14 mouse cellular contexts compared by ENCODE assay signal in genomic region chr7:29959004-29959403, GRCm38 (mm10).
"Had no signal": no experiment of that assay in that cellular context is flagged by ENCODE, and none has a peak within 500 bp of the region (broad histone marks: within the 10 kb centered on the region; RNA-seq: fewer than 3 reads in every experiment).

No protein-coding gene starts in this region.

- H3K36me3 ChIP-seq: intestine, embryonic 15.5 days; limb, embryonic 10.5 days; liver, embryonic 12.5 days; lung, embryonic 15.5 days; neural tube, embryonic 13.5 days had no signal

- H3K27ac ChIP-seq: intestine, embryonic 15.5 days; kidney, postnatal 0 days; limb, embryonic 10.5 days; liver, embryonic 12.5 days; lung, embryonic 15.5 days; neural tube, embryonic 13.5 days had no signal

- H3K9ac ChIP-seq: intestine, embryonic 15.5 days; liver, embryonic 12.5 days; liver, postnatal 0 days; lung, embryonic 15.5 days; neural tube, embryonic 13.5 days had no signal

- DNase-seq: kidney, adult 8-10 months; kidney, postnatal 36 days; liver, postnatal 0 days; midbrain, embryonic 14.5 days; retina, postnatal 1 day; right cerebral cortex, postnatal 14 days; thymus, adult 18-20 months; thymus, postnatal 14 days had no signal

- H3K4me3 ChIP-seq: intestine, embryonic 15.5 days; limb, embryonic 10.5 days; liver, embryonic 12.5 days; lung, embryonic 15.5 days; neural tube, embryonic 13.5 days had no signal

- H3K9me3 ChIP-seq: intestine, embryonic 15.5 days; limb, embryonic 10.5 days; lung, embryonic 15.5 days; neural tube, embryonic 13.5 days had no signal

- H3K27me3 ChIP-seq: intestine, embryonic 15.5 days; liver, embryonic 12.5 days; lung, embryonic 15.5 days; neural tube, embryonic 13.5 days had no signal

- H3K4me1 ChIP-seq: intestine, embryonic 15.5 days; neural tube, embryonic 13.5 days had no signal
